Mouse (Mus musculus) heart, embryonic 15.5 days (tissue): ENCODE results near the gene Tenm3. TPM values are rescaled to one million over a fixed set of nuclear protein-coding genes. Genes with fewer than 3 reads are reported as not detected.

ENCODE experiments used
- ATAC-seq: fragments of 200-750 bp; cut with Nextera tagmentation; replicated peaks from 2 replicates; pipeline ENCODE4 v1.8.0; 2017; ENCODE audit warnings: low read depth, moderate TSS enrichment; ENCODE audit not compliant: insufficient number of reproducible peaks, insufficient read depth, low FRiP score
- H3K27ac ChIP-seq: fragments of 300-500 bp; sonication (generic); 2 replicates; pipeline ENCODE4 v1.5.1; 2015; ENCODE audit warnings: mild to moderate bottlenecking, inconsistent platforms
- H3K27me3 ChIP-seq: fragments of 300-500 bp; sonication (generic); 2 replicates; pipeline ENCODE4 v1.6.1; 2015; ENCODE audit warnings: inconsistent platforms
- H3K36me3 ChIP-seq: fragments of 300-500 bp; sonication (generic); 2 replicates; pipeline ENCODE4 v1.6.1; 2015; ENCODE audit warnings: mild to moderate bottlenecking, inconsistent platforms
- H3K4me1 ChIP-seq: fragments of 300-500 bp; sonication (generic); replicated peaks from 2 replicates; pipeline ENCODE4 v1.6.1; 2015; ENCODE audit warnings: inconsistent platforms
- H3K4me2 ChIP-seq: fragments of 300-500 bp; sonication (generic); 2 replicates; pipeline ENCODE4 v1.6.1; 2015; ENCODE audit warnings: inconsistent platforms, mild to moderate bottlenecking, moderate library complexity
- H3K4me3 ChIP-seq: fragments of 300-500 bp; sonication (generic); 2 replicates; pipeline ENCODE4 v1.5.1; 2015; ENCODE audit warnings: mild to moderate bottlenecking, inconsistent platforms
- H3K9ac ChIP-seq: fragments of 300-500 bp; sonication (generic); 2 replicates; pipeline ENCODE4 v1.6.1; 2015; ENCODE audit warnings: mild to moderate bottlenecking, inconsistent platforms
- H3K9me3 ChIP-seq: fragments of 300-500 bp; sonication (generic); replicated peaks from 2 replicates; pipeline ENCODE4 v1.6.1; 2016; ENCODE audit warnings: inconsistent platforms
- WGBS: fragments of 180-500 bp; shearing (Covaris S2); methylation state at CpG from one replicate; pipeline ENCODE4 v1.1.7; 2015; ENCODE audit warnings: mixed read lengths; 5-methylcytosine and 5-hydroxymethylcytosine counted together
- polyA plus RNA-seq: library from polyadenylated mRNA; unstranded; fragments of >200 nt; fragmentation: Nextera tagmentation; extraction: Ambion mirVana; gene quantifications from 2 replicates; pipeline ENCODE4 v1.2.1, GENCODE M21; 2015

Tenm3 gene
- polyA plus RNA-seq, 1 experiment from 2014 or later, result 5.0 TPM

DNA sequence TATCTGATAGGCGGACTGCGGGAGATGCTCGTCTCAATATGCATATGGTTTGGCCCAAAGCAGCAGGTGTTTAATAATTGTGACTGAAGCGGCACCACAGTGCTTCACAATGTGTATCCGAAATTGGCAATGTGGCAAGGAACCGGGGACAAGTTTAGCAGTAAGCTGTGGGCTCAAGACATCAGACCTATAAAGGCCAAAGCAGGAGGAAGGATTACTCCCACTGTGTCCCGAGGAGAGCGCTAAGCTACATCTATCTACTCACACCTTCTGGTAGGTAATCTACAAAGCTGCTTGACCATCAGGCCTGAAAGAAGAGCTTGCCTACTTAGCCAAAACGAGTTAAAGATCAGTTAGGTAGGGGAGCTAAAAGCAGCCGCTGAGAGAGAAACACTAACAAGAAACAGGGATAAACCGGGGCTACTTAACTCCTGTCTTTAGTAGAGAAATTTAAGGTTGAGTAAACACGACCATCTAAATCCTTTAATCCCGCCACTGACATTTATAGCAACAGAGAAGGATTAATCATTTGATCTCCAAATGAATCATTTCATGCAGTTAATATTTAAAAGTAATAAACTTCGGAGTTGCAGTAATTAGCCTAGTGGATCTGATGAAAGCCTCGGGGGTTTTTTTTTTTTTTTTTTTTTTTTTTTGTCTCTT is 188.2 kb downstream of the Tenm3 start:
- Histone ChIP-seq H3K9me3 (no peaks in the 10 kb centered on the region), H3K4me1 (no peaks in the 10 kb centered on the region), H3K27ac (no peak overlapping the region), H3K4me3 (no peak overlapping the region), H3K27me3 (no peaks in the 10 kb centered on the region), H3K36me3 (no peaks in the 10 kb centered on the region), H3K9ac (no peak overlapping the region), H3K4me2 (no peak overlapping the region)
- ATAC-seq, result no peak
- 61% methylated on average over 15 of the region's 15 CpGs for WGBS

DNA sequence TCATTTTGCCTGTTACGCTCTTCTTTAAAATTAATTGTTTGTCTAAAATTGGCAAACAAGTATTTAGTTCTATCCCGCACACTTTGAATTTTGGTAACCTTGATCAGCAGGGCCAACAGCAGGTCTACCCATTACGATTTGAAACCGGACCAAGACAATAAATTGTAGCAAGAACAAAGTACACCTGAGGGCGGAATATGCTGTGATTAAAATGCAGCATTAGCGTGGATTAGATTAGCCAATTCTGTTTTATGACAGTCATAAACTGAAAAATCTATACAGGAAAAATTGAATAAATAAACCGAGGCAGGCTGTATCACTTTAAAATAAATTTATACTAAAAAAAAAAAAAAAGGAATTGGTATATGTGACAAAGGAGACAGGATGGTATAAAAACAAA is 193.9 kb downstream of the Tenm3 start:
- no peaks in the 10 kb centered on the region for H3K27me3 ChIP-seq
- H3K36me3 ChIP-seq, result no peaks in the 10 kb centered on the region
- ATAC-seq, result no peak
- H3K4me3 ChIP-seq, result no peak overlapping the region
- H3K4me2 ChIP-seq, result no peak overlapping the region
- H3K27ac ChIP-seq, result no peak overlapping the region
- no peaks in the 10 kb centered on the region for H3K9me3 ChIP-seq
- no peaks in the 10 kb centered on the region for H3K4me1 ChIP-seq
- no peak overlapping the region for H3K9ac ChIP-seq
- WGBS, result 90% methylated on average over 7 of the region's 7 CpGs

DNA sequence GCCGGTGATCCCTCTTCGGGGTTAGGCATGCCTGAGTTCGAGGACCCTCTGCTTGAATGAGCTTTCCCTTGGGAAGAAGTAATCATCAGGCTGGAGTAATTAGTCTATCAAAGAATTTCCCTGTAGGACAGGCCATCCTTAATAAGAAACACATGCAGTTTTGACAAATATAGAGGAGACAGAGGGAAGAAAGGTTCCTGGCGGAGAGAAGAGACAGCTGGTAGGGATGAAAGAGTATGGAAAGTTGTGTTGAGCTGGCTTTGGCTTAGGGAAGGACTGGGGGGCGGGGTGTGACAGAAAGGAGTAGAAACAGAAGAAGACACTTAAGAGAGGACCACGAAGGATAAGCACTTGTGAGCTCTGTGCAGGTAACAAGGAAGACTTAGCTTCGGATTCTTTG is 194.3 kb downstream of the Tenm3 start:
- Histone ChIP-seq H3K27ac (no peak overlapping the region), H3K9ac (no peak overlapping the region), H3K27me3 (no peaks in the 10 kb centered on the region), H3K9me3 (no peaks in the 10 kb centered on the region), H3K4me1 (no peaks in the 10 kb centered on the region), H3K4me2 (no peak overlapping the region), H3K36me3 (no peaks in the 10 kb centered on the region), H3K4me3 (no peak overlapping the region)
- no peak for ATAC-seq
- whole genome bisulfite sequencing, result 62% methylated on average over 7 of the region's 7 CpGs

DNA sequence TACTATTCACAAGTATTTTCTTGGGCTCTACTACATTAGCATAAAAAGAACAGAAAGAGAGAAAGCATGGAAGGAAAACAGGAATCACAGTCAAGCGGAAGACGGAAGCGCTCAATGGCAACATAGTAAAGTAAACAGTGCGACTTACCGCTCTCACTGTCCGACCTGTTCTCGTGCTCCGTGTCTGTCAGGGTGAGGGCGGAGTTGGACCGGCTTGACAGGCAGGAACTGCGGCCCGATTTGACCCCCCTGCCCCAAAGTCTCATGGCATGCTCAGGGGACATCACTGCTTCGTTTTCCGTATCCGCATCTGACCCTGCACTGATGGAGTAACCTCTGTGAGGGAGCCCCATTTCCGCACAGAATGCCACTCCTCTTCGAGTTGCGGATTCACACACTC is 197.6 kb downstream of the Tenm3 start:
- no peak overlapping the region for H3K9ac ChIP-seq
- no peak overlapping the region for H3K27ac ChIP-seq
- ATAC-seq, result no peak
- H3K36me3 ChIP-seq, result no peaks in the 10 kb centered on the region
- no peak overlapping the region; the same call in 1 of the 2 replicates for H3K4me2 ChIP-seq
- no peak overlapping the region for H3K4me3 ChIP-seq
- no peaks in the 10 kb centered on the region for H3K27me3 ChIP-seq
- H3K9me3 ChIP-seq, result no peaks in the 10 kb centered on the region
- H3K4me1 ChIP-seq, result no peaks in the 10 kb centered on the region
- 72% methylated on average over 18 of the region's 18 CpGs for WGBS

DNA sequence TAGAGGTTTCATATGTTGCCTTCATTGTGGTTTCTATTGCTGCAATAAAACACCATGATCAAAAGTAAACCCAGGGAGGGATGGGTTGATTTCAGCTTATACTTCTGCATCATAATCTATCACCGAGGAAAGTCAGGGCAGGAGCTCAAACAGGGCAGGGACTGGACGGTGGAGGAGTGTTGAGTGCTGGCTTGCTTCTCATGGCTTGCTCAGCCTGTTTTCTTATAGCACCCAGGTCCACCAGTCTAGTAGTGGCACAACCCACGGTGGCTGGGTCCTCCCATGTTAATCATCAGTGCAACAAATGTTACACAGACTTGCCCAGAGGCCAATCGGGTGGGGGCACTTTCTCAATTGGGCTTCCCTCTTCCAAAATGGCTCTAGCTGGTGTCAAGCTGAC is 205.6 kb downstream of the Tenm3 start:
- Histone ChIP-seq H3K27ac (no peak overlapping the region), H3K4me2 (no peak overlapping the region), H3K9me3 (no peaks in the 10 kb centered on the region), H3K27me3 (no peaks in the 10 kb centered on the region), H3K4me1 (no peaks in the 10 kb centered on the region), H3K36me3 (no peaks in the 10 kb centered on the region), H3K4me3 (no peak overlapping the region), H3K9ac (no peak overlapping the region)
- no peak for ATAC-seq
- 79% methylated on average over 4 of the region's 4 CpGs for WGBS

DNA sequence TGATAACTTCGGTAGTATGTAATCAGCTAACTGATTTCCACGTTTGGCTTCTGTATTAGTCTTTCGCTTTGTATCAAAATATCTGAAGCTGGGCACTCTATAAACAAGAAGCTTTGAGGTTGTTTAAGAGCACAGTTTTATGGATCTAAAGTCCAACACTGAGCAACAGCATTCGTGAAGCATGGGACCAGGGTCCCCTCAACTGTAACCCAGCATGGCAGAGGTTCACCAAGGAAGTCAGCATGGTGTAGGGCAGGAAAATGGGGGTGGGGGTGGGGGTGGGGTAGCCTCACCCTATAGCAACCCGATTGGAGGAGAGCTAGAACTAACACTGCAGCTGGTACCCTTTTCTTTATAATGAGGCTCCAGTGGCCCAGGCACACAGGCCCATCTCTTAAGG is 206.8 kb downstream of the Tenm3 start:
- H3K36me3 ChIP-seq, result no peaks in the 10 kb centered on the region

DNA sequence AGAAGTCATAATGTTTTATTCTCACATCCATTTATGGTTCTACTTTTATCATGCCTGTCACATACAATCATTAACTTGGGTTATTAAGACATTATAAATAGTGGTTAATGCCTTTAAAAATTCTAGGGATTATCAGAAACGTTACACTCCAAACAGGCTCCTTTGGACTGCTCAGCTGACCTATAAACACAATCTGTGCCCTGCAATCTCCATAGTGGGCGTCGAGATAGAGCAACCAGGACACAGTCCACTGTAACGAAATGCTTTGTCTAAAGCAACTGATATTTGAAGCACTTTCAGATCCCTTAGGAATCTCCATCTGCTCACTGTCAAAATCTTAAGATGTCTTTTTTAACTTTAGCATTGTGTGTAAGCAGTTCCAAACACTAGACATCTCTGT is 207.9 kb downstream of the Tenm3 start:
- Histone ChIP-seq H3K4me1 (no peaks in the 10 kb centered on the region), H3K9me3 (no peaks in the 10 kb centered on the region), H3K36me3 (no peaks in the 10 kb centered on the region), H3K9ac (no peak overlapping the region), H3K27me3 (no peaks in the 10 kb centered on the region), H3K4me3 (no peak overlapping the region), H3K4me2 (no peak overlapping the region), H3K27ac (no peak overlapping the region)
- no peak for ATAC-seq
- WGBS, result 47% methylated on average over 4 of the region's 4 CpGs

More for the DNA sequence above, 206.8 kb downstream of the Tenm3 start:
- Histone ChIP-seq H3K27ac (no peak overlapping the region), H3K27me3 (no peaks in the 10 kb centered on the region), H3K9ac (no peak overlapping the region), H3K4me3 (no peak overlapping the region), H3K4me2 (no peak overlapping the region), H3K4me1 (no peaks in the 10 kb centered on the region), H3K9me3 (no peaks in the 10 kb centered on the region)
- WGBS, result 79% methylated on average over 5 of the region's 5 CpGs
- no peak for ATAC-seq

DNA sequence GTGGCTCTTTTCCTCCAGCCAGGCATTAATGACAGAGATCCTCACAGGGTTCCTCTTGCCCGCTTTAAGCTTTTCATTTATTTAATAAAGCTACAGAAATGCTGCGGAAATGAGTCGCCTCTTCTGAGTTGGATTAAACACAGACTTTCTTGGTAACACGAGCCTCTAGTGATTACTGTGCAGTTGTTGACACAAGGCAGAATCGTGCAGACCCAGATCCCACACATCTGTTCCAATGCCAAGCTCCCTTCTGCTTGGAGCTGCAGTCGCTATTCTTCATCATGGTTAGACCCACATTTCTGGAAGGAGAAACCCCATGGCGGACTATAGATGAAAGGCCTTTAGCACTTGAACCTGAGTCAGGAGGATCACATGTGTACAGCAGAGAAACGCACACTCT is 210.3 kb downstream of the Tenm3 start:
- Histone ChIP-seq H3K27ac (no peak overlapping the region), H3K36me3 (no peaks in the 10 kb centered on the region), H3K9me3 (no peaks in the 10 kb centered on the region), H3K4me2 (no peak overlapping the region), H3K4me1 (no peaks in the 10 kb centered on the region), H3K4me3 (no peak overlapping the region), H3K27me3 (no peaks in the 10 kb centered on the region), H3K9ac (no peak overlapping the region)
- WGBS, result 62% methylated on average over 8 of the region's 8 CpGs
- ATAC-seq, result no peak

DNA sequence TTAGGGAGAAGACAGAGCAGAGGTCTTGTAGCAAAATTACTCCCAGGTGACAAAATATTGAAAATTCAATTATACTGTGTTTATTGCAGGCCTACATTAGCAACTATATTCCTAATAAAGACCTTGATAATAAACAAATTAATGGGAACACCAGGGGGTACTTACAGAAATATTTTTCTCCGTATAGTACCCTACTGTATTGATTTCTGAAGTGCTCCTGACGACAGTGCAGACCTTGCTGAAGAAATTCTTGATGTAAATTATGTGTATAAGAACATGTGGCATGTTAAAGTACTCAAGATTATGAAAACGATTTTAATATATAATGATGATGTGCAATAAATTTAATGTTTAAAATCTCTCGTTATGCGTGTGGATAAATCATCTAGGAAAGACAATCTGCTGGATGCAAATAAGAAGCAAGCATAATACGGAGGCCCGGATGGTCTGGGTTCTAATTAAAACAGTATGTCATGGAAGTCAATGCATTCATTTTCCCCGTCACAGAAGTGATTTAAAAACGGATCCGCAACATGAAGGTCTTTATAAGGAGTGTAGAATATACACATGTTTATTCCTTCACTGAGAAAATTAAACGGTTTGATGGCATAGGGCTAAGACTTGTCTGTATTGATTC is 221.1 kb downstream of the Tenm3 start:
- ATAC-seq, result no peak
- H3K4me1 ChIP-seq, result no peaks in the 10 kb centered on the region
- H3K27me3 ChIP-seq, result no peaks in the 10 kb centered on the region
- H3K27ac ChIP-seq, result no peak overlapping the region
- WGBS, result 82% methylated on average over 11 of the region's 11 CpGs
- no peak overlapping the region for H3K4me2 ChIP-seq
- H3K4me3 ChIP-seq, result no peak overlapping the region
- no peaks in the 10 kb centered on the region for H3K9me3 ChIP-seq
- no peak overlapping the region for H3K9ac ChIP-seq
- no peaks in the 10 kb centered on the region for H3K36me3 ChIP-seq

DNA sequence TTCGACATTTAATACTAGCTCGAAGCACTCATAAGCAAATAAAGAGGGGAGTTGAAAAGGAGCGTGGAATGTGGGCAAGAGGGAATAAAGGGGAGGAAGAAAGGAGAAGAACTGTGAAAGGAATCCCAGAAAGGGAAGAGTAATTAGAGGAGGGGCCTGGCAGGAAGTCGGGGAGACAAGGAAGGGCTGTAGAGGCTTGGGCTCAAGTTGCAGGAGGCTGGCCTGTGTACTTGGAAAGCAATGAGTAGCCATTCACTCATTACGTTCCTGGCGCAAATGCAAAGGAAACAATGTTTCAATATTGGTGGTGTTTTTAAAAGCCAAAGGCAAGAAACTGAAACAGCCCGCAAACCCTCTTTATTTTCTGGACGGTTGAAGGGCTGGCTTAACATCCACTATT is 228.7 kb downstream of the Tenm3 start:
- Histone ChIP-seq H3K9me3 (no peaks in the 10 kb centered on the region), H3K9ac (no peak overlapping the region), H3K4me3 (no peak overlapping the region), H3K27ac (no peak overlapping the region), H3K27me3 (no peaks in the 10 kb centered on the region), H3K4me2 (no peak overlapping the region), H3K36me3 (no peaks in the 10 kb centered on the region), H3K4me1 (no peaks in the 10 kb centered on the region)
- no peak for ATAC-seq
- 47% methylated on average over 8 of the region's 8 CpGs for WGBS

DNA sequence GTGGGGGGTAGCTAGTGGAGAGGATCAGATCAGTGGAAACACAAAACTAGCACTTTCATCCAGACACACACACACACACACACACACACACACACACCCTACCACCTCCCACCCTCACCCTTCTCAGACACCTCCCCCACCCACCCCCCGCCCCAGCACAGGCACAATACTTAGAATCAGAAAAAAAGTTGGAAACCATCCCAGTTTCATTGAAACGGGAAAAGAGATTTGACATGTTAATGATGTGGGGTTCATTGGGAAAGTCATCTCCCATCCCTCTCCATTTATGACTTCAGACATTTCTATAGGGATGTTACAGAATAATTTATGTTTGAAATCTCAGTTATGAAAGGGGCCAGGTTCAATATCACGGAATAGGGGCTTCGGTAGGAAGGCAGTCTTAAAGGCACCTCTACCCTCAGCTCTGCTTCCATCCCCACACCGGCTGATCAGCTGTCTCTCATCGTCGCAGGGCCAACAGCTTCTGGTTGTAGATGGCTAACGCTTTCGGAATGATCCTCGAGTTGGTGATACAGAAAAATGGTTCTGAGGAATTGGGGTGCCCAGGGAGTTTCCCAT is 231.7 kb downstream of the Tenm3 start:
- Histone ChIP-seq H3K4me2 (no peak overlapping the region), H3K4me1 (no peaks in the 10 kb centered on the region), H3K9me3 (no peaks in the 10 kb centered on the region), H3K4me3 (no peak overlapping the region), H3K9ac (no peak overlapping the region), H3K27ac (no peak overlapping the region), H3K27me3 (no peaks in the 10 kb centered on the region), H3K36me3 (no peaks in the 10 kb centered on the region)
- 81% methylated on average over 10 of the region's 10 CpGs for WGBS
- no peak for ATAC-seq

DNA sequence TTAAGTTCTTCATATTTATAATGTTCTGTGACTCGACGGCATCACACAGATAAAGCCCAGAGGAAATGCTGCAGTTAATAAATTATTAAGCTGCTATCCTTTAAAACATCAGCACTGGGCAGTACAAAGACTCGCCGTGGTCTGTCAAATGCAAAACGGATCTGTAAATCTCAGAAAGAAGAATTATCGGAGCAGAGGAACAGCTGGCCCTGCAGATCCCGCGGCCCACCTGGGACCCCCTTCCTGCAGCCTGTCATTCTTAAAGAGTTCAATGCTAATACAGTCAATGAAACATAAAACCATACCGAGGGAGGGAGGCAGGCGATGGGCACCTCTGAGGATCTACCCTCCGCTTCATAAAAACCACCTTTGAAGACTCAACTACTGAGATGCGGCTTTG is 232.6 kb downstream of the Tenm3 start:
- 77% methylated on average over 12 of the region's 12 CpGs for WGBS
- no peak overlapping the region for H3K9ac ChIP-seq
- no peak overlapping the region for H3K27ac ChIP-seq
- no peak overlapping the region for H3K4me3 ChIP-seq
- no peaks in the 10 kb centered on the region for H3K36me3 ChIP-seq
- no peaks in the 10 kb centered on the region for H3K9me3 ChIP-seq
- no peak for ATAC-seq
- H3K4me1 ChIP-seq, result no peaks in the 10 kb centered on the region
- H3K27me3 ChIP-seq, result no peaks in the 10 kb centered on the region
- H3K4me2 ChIP-seq, result no peak overlapping the region
